Mouse (Mus musculus) adrenal gland (tissue): ENCODE measurements around the gene Srsf5.

Experiments used
- intact Hi-C: fragments of 180-260 bp; cut with DNase I; formaldehyde crosslinking; loops from one replicate; pipeline ENCODE4 v1.15.1; 2025

Gene Srsf5

GRCm38 (mm10) chr12:80993773-80994172 lies 48.5 kb downstream of the Srsf5 start:
- intact Hi-C loops = no loop called here

GRCm38 (mm10) chr12:80995326-80995725 lies 50.0 kb downstream of the Srsf5 start:
- intact Hi-C loops = no loop called here

- intact Hi-C loops = no loop called here
Observed at GRCm38 (mm10) chr12:80997652-80998051, 52.3 kb downstream of the Srsf5 start.

- intact Hi-C loops = no loop called here
Observed at GRCm38 (mm10) chr12:80998528-80999221, 53.4 kb downstream of the Srsf5 start.
